Mouse (Mus musculus) adrenal gland, postnatal 4 days (tissue): Measurements from ENCODE around the gene Mtx1. TPM values are rescaled to one million over a fixed set of nuclear protein-coding genes. Genes with fewer than 3 reads are reported as not detected.
"Not testable (repeated sequence)": the region's sequence is repeated elsewhere in the genome, so short reads cannot be mapped to it uniquely, and the experiment has no call there.

Experiments
- DNase-seq, 2 experiments: peaks; one replicate each; pipeline ENCODE4 v3.0.0; 2021 to 2022; ENCODE audit warnings: low spot score in 2 of 2, mixed read lengths in 2 of 2
- total RNA-seq, 2 experiments: library from RNA; stranded (reverse); gene quantifications; 2 replicates each; pipeline ENCODE4 v1.2.3; 2021

Gene Mtx1
- total RNA-seq, 2 experiments from 2014 or later: 179 to 182 TPM

GRCm38 (mm10) chr3:89187197-89187596, 39.7 kb downstream of the Mtx1 start:
- no peak for DNase-seq

GRCm38 (mm10) chr3:89183959-89184315, 43.0 kb downstream of the Mtx1 start:
- no peak for DNase-seq

GRCm38 (mm10) chr3:89183058-89183958, 43.6 kb downstream of the Mtx1 start, which contains the start of gene Fam189b:
Gene Fam189b, plus strand, starts transcription at chr3:89183143.
- DNase-seq: peak; percentile 62 to 74

DNA sequence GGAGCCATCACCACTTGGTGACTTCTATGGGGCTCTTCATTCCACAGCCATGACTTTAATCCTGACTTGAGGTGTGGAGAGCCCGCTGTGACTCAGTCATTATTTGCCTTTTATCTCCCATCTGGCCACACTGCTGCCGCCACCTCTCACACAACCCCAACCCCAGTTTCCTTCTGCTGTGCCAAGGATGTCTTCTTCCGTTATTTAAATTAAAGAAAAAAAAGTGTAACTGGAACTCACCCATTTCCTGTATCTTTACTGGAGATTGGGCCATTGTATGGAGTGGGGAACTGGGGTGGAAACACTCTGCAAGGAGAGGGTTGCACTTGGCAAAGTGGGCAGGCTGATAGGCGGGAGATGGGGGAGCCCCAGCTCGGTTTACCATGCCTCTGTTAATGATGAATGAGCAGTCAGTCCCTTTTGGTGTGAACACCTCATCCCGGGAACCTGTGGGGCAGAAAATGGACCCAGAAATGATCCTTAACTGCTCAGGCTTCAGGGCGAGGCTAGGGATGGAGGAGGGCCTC, 44.3 kb downstream of the Mtx1 start:
- no peak for DNase-seq

- DNase-seq: no peak
These were observed 45.0 kb downstream of the Mtx1 start for GRCm38 (mm10) chr3:89181749-89182500.

DNA sequence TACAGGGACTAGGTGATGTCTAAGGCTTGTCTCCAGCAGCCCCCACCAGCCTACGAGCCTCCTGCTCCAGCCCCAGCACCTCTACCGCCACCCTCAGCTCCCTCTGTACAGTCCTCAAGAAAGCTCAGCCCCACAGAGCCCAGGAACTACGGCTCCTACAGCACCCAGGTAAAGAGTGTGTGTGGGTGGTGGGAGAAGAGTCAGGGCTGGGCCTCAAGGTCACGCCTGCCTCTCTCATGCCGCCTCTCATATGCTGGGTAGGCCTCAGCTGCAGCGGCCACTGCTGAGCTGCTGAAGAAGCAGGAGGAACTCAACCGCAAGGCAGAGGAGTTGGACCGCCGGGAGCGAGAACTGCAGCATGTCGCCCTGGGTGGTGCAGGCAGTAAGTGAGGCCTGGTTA, 47.8 kb downstream of the Mtx1 start:
- DNase-seq: no peak

DNA sequence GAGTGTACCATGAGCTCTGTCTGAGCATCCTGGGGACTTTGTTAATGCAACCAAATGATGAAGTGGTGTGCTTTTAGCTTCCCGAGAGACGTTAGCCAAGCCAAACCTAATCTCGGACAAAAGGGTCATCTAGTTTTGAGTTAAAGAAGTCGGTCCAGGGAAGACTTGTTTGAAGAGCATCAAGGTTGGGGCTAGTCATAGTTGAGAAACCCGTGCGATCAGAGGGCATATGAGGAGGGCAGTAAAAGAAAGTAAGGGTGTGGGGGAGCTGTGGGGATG, 48.8 kb downstream of the Mtx1 start:
- no peak for DNase-seq

- peak; percentile 57 to 76 for DNase-seq
These were observed 49.4 kb downstream of the Mtx1 start, which contains the start of gene Scamp3 for GRCm38 (mm10) chr3:89177242-89178106. Gene Scamp3, plus strand, starts transcription at chr3:89177473.

DNA sequence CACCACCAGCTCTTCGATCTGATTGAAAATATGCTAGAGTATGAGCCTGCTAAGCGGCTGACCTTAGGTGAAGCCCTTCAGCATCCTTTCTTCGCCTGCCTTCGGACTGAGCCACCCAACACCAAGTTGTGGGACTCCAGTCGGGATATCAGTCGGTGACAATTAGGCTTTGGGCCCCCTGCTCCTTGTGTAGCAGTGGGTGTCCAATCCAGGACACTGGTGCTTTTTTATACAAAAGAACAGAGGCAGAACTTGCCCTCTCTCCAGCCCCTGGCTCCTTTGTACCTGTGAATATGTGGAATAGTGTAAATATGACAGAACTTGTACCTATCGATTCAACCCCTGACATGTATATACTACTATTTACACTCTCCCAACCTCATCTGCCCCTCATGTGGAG, 50.5 kb downstream of the Mtx1 start:
- no peak for DNase-seq

- no peak for DNase-seq
These were observed 51.3 kb downstream of the Mtx1 start for GRCm38 (mm10) chr3:89175544-89175943.

DNA sequence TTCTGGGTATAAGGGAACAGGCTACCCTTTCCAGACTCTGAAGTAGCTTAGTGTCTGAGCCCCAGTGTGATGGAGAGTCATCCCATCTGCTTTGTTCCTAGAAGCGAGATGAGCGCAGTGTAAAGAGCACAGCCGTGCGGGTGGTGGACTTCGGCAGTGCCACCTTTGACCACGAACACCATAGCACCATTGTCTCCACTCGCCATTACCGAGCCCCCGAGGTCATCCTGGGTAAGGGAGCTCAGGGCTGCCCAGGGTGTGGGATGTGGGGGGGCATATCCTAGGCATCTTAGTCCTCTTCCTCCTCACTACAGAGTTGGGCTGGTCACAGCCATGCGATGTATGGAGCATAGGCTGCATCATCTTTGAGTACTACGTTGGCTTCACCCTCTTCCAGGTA, 52.0 kb downstream of the Mtx1 start:
- no peak for DNase-seq

DNA sequence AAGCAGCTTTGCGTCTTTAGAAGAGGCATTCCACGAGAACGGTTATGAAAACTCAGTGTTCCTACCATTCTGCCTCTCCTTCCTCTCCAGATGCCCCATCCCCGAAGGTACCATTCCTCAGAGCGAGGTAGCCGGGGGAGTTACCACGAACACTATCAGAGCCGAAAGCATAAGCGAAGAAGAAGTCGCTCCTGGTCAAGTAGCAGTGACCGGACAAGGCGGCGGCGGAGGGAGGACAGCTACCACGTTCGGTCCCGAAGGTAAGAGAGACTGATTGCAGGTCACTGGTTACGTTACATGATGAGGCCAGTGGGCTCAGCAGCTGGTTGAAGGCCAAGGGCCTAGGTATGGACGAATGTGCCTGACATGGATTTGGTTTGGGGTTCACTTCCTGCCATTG, 59.9 kb downstream of the Mtx1 start:
- DNase-seq: no peak

DNA sequence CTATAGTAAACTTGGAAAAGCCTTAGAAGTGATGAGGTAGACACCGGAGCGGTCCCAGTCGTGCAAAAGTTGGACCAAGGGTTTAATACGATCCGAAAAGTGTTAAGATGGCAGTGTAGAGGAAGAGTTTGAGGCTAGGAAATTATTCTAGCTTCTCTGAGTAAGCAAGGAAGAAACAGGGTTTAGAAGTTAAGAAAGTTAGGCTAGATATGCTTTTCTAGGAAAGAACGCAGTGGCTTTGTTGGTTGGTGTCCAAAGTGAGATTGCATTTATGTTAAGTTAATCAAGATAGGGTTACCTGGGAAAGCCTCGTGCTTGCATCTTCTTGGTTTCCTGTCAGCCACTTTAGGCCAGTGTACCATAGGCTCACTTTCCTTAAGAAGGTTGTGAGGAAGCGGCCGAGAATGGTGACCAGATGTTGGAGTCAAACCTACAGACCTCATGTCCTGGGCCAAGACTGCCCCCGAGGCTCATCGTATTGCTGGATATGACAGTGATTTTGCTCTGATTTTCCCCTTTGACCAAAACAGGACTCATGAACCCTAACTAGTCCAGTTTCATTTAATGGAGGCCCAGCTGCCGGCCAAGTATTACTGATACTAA, 61.5 kb downstream of the Mtx1 start:
- no peak for DNase-seq

DNA sequence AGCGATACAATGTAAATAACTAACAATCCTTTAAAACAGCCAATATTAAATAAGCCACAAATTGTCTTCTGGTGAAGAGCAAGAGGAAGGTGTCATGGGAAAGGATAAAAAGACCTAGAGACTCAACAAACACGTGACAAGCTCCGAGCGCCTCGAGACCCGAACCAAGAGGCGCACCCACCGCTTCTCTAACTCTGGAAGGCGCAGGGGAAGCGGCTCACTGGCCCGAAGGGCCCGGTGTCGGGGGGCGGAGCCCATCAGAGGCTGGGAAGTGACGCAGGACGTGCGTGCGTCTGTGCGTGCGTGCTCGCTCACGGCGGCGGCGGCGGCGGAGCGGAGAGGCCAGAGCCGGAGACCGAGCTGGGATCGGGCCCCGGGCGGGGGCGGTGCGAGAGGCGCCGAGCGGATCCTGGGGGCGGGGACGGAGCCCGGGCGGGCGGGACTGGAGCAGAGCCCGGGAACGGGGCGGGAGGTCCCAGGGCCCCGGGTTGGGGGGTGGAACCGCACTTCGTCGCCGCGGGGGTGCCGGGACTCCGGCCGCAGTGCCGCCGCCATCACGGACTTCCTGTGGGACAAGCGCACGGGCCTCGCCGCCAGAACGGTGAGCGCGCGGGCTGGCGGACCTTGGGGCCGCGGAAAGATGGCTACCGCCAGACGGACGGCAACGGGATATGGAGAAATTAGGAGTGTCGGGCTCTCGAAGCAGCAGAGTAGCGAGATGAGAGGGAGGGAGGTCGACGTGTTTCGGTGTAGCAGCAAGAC, 62.2 kb downstream of the Mtx1 start, which contains the start of gene Clk2:
Clk2 (plus strand) TSS at position 290 of the 762 bp plus-strand sequence.
- DNase-seq: peak; percentile 84 to 89

DNA sequence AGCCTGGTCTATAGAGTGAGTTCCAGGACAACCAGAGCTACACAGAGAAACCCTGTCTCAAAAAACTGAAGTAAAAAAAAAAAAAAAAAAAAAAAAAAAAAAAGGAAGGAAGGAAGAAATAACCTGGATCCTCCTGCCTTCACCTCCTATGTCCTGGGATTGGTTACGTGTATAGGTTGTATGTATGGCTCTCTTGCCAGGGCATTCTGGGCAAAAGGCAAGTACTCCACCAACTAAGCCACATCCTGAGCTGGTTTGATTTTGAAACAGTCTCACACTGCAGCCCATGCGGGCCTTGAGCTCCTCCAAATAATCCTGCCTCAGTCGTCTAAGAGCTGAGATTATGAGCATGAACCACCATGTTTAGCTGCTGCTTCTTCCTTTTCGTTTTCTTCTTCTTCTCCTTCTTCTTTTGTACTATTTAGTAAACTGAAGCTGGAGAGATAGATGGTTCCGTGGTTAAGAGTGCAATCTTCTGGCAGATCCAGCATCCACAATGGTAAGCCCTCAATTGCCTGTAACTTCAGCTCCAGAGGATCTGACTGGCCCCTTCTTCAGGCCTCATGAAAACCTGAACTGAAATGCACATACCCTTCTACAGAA, 63.1 kb downstream of the Mtx1 start:
- DNase-seq: no peak

GRCm38 (mm10) chr3:89163123-89163522, 63.8 kb downstream of the Mtx1 start:
- DNase-seq: no peak

- no peak for DNase-seq
These were observed 65.1 kb downstream of the Mtx1 start for GRCm38 (mm10) chr3:89161786-89162185.

DNA sequence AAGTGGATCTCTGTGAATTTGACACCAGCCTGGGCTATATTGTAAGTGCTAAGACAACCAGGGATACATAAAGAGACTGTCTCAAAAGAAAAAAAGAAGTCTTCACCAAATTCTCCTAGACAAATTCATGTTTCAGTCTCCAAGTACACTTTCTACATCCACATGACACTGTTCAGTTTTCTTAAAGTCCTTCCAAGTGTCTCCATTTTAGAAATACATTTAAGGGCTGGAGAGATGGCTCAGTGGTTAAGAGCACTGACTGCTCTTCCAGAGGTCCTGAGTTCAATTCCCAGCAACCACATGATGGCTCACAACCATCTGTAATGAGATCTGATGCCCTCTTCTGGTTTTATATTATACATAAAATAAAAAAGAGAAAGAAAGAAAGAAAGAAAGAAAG, 65.7 kb downstream of the Mtx1 start:
- not testable (repeated sequence) for DNase-seq

- DNase-seq: peak; percentile 40 to 45
These were observed 67.1 kb downstream of the Mtx1 start, which contains the start of gene Hcn3 for GRCm38 (mm10) chr3:89159616-89160344. Gene Hcn3, minus strand, starts transcription at chr3:89160196.
